Mouse (Mus musculus) heart, adult 2 months (tissue): ENCODE results near the gene Plcg1. TPM values are rescaled to one million over a fixed set of nuclear protein-coding genes. Genes with fewer than 3 reads are reported as not detected.

ENCODE experiments used
- DNase-seq, 2 experiments: peaks; one replicate each; pipeline ENCODE4 v3.0.0; 2021
- H3K27ac ChIP-seq: fragments of 200-600 bp; 2 replicates; pipeline ENCODE4 v1.8.1; 2022
- H3K27me3 ChIP-seq: fragments of 200-500 bp; 2 replicates; pipeline ENCODE4 v1.6.1; 2012; ENCODE audit warnings: mild to moderate bottlenecking, low read length, inconsistent platforms, mixed read lengths; ENCODE audit not compliant: control insufficient read depth, insufficient read depth
- H3K36me3 ChIP-seq: fragments of 200-500 bp; 2 replicates; pipeline ENCODE4 v1.6.1; 2012; ENCODE audit warnings: low read length, inconsistent platforms; ENCODE audit not compliant: control insufficient read depth, insufficient read depth
- H3K4me1 ChIP-seq: fragments of 200-500 bp; 2 replicates; pipeline ENCODE4 v1.6.1; 2011; ENCODE audit warnings: low read length; ENCODE audit not compliant: control insufficient read depth, insufficient read depth
- H3K4me3 ChIP-seq: fragments of 200-600 bp; 2 replicates; pipeline ENCODE4 v1.8.1; 2022
- H3K79me2 ChIP-seq: fragments of 200-500 bp; replicated peaks from 2 replicates; pipeline ENCODE4 v1.6.1; 2012; ENCODE audit warnings: mild to moderate bottlenecking, inconsistent platforms, low read length, moderate library complexity, mixed read lengths; ENCODE audit not compliant: control insufficient read depth, insufficient read depth
- H3K9ac ChIP-seq: fragments of 200-500 bp; 2 replicates; pipeline ENCODE4 v1.6.1; 2012; ENCODE audit warnings: low read depth, mild to moderate bottlenecking, control low read depth, inconsistent platforms, low read length, mixed read lengths
- CTCF ChIP-seq: fragments of 200-600 bp; IDR thresholded peaks from 2 replicates; pipeline ENCODE4 v1.8.1; 2022; ENCODE audit warnings: antibody characterized with exemption, mild to moderate bottlenecking, moderate library complexity
- EP300 ChIP-seq: fragments of 200-500 bp; IDR thresholded peaks from 2 replicates; pipeline ENCODE4 v1.6.1; 2011; ENCODE audit warnings: low read depth, low read length, control low read depth; ENCODE audit not compliant: insufficient read depth
- POLR2A ChIP-seq: fragments of 200-500 bp; IDR thresholded peaks from 2 replicates; pipeline ENCODE4 v1.6.1; 2011; ENCODE audit warnings: mild to moderate bottlenecking, low read depth, low read length, control low read depth; ENCODE audit not compliant: insufficient read depth
- WGBS: fragments of 180-500 bp; shearing (Covaris S2); methylation state at CpG from one replicate; pipeline ENCODE4 v1.1.7; 2018; 5-methylcytosine and 5-hydroxymethylcytosine counted together
- intact Hi-C: fragments of 180-260 bp; cut with DNase I; formaldehyde crosslinking; loops from one replicate; pipeline ENCODE4 v1.15.1; 2025
- polyA plus RNA-seq: library from polyadenylated mRNA; depleted of rRNA; stranded (reverse); fragments of >200 nt; gene quantifications from 2 replicates; pipeline ENCODE4 v1.2.3, GENCODE M21; 2012
- total RNA-seq, 2 experiments: library from RNA; stranded (reverse); gene quantifications; 2 replicates each; pipeline ENCODE4 v1.2.3; 2021

Gene Plcg1
- total and polyA plus RNA-seq, 3 experiments = 45.8 to 67.2 (median 56.4) TPM

DNA sequence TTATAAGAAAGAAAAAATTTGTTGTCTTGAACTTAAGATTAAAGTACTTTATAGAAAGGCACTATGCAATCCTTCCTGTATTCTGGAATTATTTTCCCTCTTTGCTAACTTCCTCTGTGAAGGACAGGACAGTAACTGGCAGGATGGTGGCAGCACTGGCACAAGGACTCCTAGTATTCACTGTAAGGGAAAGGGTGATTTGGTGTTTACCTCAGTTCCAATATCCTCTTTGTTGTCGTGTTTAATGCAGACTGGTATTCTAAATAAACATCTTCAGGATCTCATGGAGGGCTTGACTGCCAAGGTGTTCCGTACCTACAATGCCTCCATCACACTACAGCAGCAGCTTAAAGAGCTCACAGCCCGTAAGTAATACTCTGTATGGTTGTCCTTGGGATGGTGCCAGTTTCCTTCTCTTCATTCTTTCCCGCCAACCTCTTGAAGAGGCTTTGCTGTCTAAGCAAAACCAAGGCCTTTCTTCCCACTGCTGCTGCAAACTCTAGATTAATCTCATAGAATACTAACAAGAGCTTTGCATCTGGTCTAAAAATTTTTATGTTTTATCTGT, 15.6 kb upstream of the Plcg1 start:
- intact Hi-C loops = no loop called here
- TF ChIP-seq EP300 = no peak
- no peak for TF ChIP-seq CTCF
- TF ChIP-seq POLR2A = no peak
- Histone ChIP-seq H3K4me1 (no peaks in the 10 kb centered on the region), H3K27me3 (no peaks in the 10 kb centered on the region), H3K79me2 (no peaks in the 10 kb centered on the region), H3K4me3 (no peak overlapping the region), H3K9ac (no peak overlapping the region), H3K36me3 (peaks cover 15% of the 10 kb centered on the region), H3K27ac (no peak overlapping the region)
- 66% methylated on average over 4 of the region's 4 CpGs for WGBS
- DNase-seq = no peak

DNA sequence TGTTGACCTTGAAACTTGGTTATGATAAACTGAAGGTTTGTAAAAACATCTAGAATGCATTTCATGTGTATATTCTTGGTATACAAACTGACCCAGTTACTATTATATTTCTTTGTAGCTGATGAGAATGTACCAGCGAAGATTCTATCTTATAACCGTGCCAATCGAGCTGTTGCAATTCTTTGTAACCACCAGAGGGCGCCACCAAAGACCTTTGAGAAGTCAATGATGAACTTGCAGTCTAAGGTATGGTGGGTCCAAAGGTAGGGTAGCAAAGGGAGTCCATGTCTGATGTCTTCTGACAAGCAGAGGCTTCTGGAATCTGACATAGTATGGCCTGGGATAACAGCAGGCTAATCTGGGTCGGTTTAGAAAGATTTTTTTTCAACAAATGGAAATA, 13.8 kb upstream of the Plcg1 start:
- DNase-seq = no peak
- Histone ChIP-seq H3K27me3 (no peaks in the 10 kb centered on the region), H3K79me2 (no peaks in the 10 kb centered on the region), H3K4me3 (no peak overlapping the region), H3K9ac (no peak overlapping the region), H3K27ac (no peak overlapping the region), H3K4me1 (no peaks in the 10 kb centered on the region), H3K36me3 (peaks cover 15% of the 10 kb centered on the region)
- TF ChIP-seq POLR2A (no peak), CTCF (peak; percentile 86), EP300 (no peak)
- intact Hi-C loops = loop anchor here (1.0 kb wide), 1 partner anchor 170 kb away; no protein-coding TSS in a partner anchor
- 73% methylated on average over 5 of the region's 5 CpGs for WGBS

DNA sequence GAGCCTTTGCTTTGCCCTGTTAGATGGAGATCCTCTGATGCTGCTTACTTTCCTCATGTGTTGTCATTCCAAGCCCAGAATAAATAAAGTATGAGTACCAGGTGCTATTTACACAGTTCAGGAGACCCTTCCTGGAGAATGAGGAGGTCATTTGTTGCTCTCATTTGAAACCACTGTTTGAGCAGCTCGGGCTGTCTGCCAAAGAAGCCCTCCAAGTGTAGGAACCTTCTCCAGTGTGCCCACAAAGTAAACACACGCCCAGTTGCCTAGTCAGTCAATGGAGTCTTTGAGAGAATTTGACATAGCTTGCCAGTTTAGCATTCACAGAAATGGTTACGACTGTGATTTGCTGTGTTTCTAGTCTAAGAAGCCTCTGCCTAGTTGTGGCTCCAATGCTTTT, 12.3 kb upstream of the Plcg1 start:
- H3K9ac ChIP-seq = no peak overlapping the region

DNA sequence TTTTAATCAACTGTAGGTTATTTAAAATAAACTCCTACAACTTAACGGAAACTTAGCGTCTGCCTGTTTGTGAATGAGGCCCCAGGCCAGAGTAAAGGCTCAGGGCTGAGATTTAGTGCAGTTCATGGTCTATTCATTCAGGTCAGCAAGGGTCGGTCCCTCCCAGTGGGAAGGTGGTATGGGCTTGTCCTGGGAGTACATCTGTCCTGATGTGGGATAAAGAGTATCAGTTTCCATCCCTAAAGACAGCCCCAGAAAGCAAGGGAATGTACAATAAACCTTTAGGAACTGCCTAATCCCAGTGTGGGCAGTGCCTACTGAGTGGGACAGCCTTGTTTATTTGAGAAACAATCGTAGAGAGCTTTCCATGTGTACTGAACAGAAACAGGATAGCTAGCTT, 8.4 kb upstream of the Plcg1 start:
- peaks cover 3% of the 10 kb centered on the region for H3K4me1 ChIP-seq
- no peak for TF ChIP-seq EP300
- no peak for TF ChIP-seq POLR2A
- TF ChIP-seq CTCF = no peak
- no peak overlapping the region for H3K9ac ChIP-seq
- H3K27me3 ChIP-seq = no peaks in the 10 kb centered on the region
- H3K36me3 ChIP-seq = peaks cover 7% of the 10 kb centered on the region
- WGBS = 82% methylated on average over 4 of the region's 4 CpGs
- intact Hi-C loops = no loop called here
- H3K79me2 ChIP-seq = no peaks in the 10 kb centered on the region
- H3K4me3 ChIP-seq = no peak overlapping the region
- no peak overlapping the region for H3K27ac ChIP-seq
- DNase-seq = no peak

More for the DNA sequence above, 12.3 kb upstream of the Plcg1 start:
- no peak for DNase-seq
- Histone ChIP-seq H3K36me3 (peaks cover 15% of the 10 kb centered on the region), H3K79me2 (no peaks in the 10 kb centered on the region), H3K4me1 (no peaks in the 10 kb centered on the region), H3K27me3 (no peaks in the 10 kb centered on the region), H3K27ac (no peak overlapping the region), H3K4me3 (no peak overlapping the region)
- intact Hi-C loops = no loop called here
- TF ChIP-seq CTCF (no peak), EP300 (no peak), POLR2A (no peak)
- WGBS = 89% methylated on average over 3 of the region's 3 CpGs

DNA sequence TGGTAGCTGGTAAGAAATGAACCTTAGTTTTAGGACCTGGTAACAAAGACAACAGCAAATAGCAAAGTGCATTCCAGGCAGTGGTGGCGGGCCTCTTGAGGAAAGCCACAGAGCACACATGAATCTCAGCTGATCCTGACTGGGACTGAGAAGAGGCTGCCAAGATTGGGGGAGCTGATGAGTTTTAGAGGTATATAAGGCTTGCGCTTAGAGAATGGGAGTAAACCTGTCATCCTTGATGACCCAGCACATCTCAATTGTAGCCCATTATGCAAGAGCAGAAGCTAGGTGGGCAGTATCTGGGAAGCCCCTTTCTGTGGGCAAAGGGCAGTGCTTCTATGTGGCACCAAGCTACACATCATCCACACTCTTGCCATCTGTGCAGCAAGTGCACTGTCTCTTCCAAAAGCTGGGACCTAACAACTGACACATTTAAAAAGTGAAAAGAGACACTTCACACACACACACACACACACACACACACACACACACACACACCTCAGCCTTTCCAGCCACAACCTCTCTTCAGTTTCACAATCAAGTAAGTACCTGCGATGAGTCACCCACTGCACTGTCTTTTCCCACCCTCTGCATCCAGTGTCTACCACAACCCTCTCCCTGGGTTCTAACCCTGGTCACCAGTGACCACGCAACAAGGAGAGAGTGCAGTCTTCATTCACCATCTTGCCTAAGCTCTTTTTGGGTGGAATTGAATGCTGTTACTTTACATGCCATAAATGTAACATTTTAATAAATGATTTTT, 7.3 kb upstream of the Plcg1 start:
- TF ChIP-seq POLR2A = no peak
- TF ChIP-seq EP300 = no peak
- no peak for TF ChIP-seq CTCF
- WGBS = 96% methylated on average over 4 of the region's 4 CpGs
- DNase-seq = no peak
- H3K27ac ChIP-seq = no peak overlapping the region; the same call in 1 of the 2 replicates
- no peak overlapping the region for H3K4me3 ChIP-seq
- no peaks in the 10 kb centered on the region for H3K79me2 ChIP-seq
- peaks cover 3% of the 10 kb centered on the region for H3K4me1 ChIP-seq
- peaks cover 4% of the 10 kb centered on the region for H3K36me3 ChIP-seq
- no peak overlapping the region for H3K9ac ChIP-seq
- intact Hi-C loops = no loop called here
- no peaks in the 10 kb centered on the region for H3K27me3 ChIP-seq

DNA sequence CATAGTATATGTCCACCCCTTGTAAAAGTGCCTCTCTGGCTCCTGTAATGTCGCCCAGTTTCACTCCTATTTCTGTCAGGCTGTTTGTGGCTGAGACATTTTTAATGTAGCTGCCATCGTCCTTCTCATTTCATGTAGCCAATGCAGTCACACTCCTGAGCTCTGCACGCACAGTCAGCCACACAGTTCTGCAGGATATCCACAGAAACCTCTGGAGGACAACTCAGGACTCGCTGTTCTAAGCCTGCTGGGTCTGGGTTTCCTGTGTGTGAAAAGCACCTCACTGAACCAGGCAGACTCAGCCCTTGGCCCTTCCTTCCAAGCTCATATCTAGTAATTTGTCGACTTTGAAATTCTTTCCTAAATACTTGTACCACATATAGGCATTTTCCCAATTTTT, 6.6 kb upstream of the Plcg1 start:
- Histone ChIP-seq H3K4me3 (no peak overlapping the region), H3K9ac (no peak overlapping the region), H3K36me3 (no peaks in the 10 kb centered on the region; the same call in 1 of the 2 replicates), H3K27ac (no peak overlapping the region; the same call in 1 of the 2 replicates), H3K4me1 (peaks cover 3% of the 10 kb centered on the region), H3K79me2 (no peaks in the 10 kb centered on the region), H3K27me3 (no peaks in the 10 kb centered on the region)
- TF ChIP-seq EP300 (no peak), CTCF (no peak), POLR2A (no peak)
- intact Hi-C loops = no loop called here
- no peak for DNase-seq
- WGBS = 50% methylated on average over 5 of the region's 5 CpGs
